Mouse (Mus musculus): ENCODE results near the gene Tom1l2. TPM values are rescaled to one million over a fixed set of nuclear protein-coding genes. Genes with fewer than 3 reads are reported as not detected.

The Tom1l2 gene
- polyA plus RNA-seq, 1 experiment from 2014 or later: 21.2 TPM

GRCm38 (mm10) chr11:60276408-60277093, 76.2 kb downstream of the Tom1l2 start:
- H3K36me3 ChIP-seq (ENCODE audit: control insufficient read depth, insufficient read depth, low read length): no peaks in the 10 kb centered on the region
- H3K27me3 ChIP-seq (ENCODE audit: control insufficient read depth, insufficient read depth, low read length): no peaks in the 10 kb centered on the region
- 62% methylated on average over 6 of the region's 6 CpGs for WGBS
- ATAC-seq (ENCODE audit: insufficient read depth, low FRiP score, low TSS enrichment) (no peak), DNase-seq (ENCODE audit: low spot score) (no peak)
- H3K4me1 ChIP-seq (ENCODE audit: control insufficient read depth, insufficient read depth, low read length): peaks cover 8% of the 10 kb centered on the region; the same call in 1 of the 2 replicates
- H3K4me2 ChIP-seq (ENCODE audit: low read depth): no peak overlapping the region
- no peak overlapping the region for H3K27ac ChIP-seq (ENCODE audit: low read depth, low read length)
- no peak overlapping the region for H3K4me3 ChIP-seq (ENCODE audit: low read depth, low read length)
- H3K9ac ChIP-seq (ENCODE audit: low read length): no peak overlapping the region
- no peaks in the 10 kb centered on the region for H3K9me3 ChIP-seq (ENCODE audit: control insufficient read depth, low read length)

DNA sequence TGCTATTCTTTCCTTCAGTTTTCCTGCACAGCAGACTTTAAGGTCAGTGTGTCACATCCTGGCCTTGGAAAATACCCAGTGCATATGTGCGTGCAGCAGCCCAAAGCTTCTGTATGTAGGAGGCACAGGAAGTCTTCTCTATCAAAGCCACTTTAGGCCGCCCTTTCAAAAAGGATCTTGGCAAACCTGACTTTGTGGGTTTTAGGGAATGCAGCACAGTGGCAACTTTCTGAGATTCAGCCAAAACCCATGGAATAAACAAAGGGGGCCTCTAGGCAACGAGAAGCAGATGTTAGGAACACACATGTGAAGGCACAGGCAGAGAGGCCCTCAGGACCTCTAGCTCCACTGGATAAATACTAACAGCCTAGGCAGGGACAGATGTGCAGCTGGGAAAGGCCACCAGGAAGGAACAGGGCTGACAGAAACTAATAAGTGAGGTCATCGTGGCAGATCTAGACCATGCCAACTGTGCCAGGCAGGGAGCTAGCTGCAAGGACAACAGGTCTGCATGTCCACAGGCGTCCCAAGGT, 79.4 kb downstream of the Tom1l2 start:
- DNase-seq (ENCODE audit: low spot score) (no peak), ATAC-seq (ENCODE audit: insufficient read depth, low FRiP score, low TSS enrichment) (no peak)
- Histone ChIP-seq H3K4me3 (ENCODE audit: low read depth, low read length) (no peak overlapping the region), H3K9me3 (ENCODE audit: control insufficient read depth, low read length) (no peaks in the 10 kb centered on the region), H3K4me1 (ENCODE audit: control insufficient read depth, insufficient read depth, low read length) (peaks cover 5% of the 10 kb centered on the region; the same call in 1 of the 2 replicates), H3K27ac (ENCODE audit: low read depth, low read length) (peak overlapping the region; percentile 15; the same call in 1 of the 2 replicates), H3K36me3 (ENCODE audit: control insufficient read depth, insufficient read depth, low read length) (no peaks in the 10 kb centered on the region), H3K9ac (ENCODE audit: low read length) (no peak overlapping the region), H3K4me2 (ENCODE audit: low read depth) (no peak overlapping the region), H3K27me3 (ENCODE audit: control insufficient read depth, insufficient read depth, low read length) (no peaks in the 10 kb centered on the region)
- 54% methylated on average over 5 of the region's 5 CpGs for WGBS

DNA sequence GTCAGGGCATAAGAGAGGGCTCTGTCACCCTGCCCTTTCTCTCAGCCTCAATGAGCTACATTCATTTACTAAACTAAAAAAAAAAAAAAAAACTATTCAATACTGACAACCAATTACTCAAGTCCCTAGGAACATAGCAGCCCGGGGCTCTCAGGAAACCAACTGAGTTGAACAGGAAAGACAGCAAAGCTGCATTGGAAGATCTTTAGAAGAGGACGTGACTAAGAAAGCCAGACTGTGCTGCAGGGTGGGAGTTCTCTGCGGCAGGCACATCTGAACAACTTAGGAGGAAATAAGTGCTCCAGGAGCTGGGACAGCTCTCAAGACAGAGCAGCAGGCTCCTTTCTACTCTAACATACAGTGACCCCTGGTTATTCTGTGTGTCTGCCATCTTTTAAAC, 84.1 kb downstream of the Tom1l2 start:
- no peak overlapping the region for H3K4me2 ChIP-seq (ENCODE audit: low read depth)
- H3K4me1 ChIP-seq (ENCODE audit: control insufficient read depth, insufficient read depth, low read length): 0 out of 2 replicates have a peak, but pooled peaks cover 2% of the 10 kb centered on the region
- DNase-seq (ENCODE audit: low spot score) (no peak), ATAC-seq (ENCODE audit: insufficient read depth, low FRiP score, low TSS enrichment) (no peak)
- 62% methylated on average over 3 of the region's 3 CpGs for WGBS
- no peak overlapping the region for H3K27ac ChIP-seq (ENCODE audit: low read depth, low read length)
- H3K27me3 ChIP-seq (ENCODE audit: control insufficient read depth, insufficient read depth, low read length): no peaks in the 10 kb centered on the region
- H3K9ac ChIP-seq (ENCODE audit: low read length): no peak overlapping the region
- H3K36me3 ChIP-seq (ENCODE audit: control insufficient read depth, insufficient read depth, low read length): no peaks in the 10 kb centered on the region
- H3K4me3 ChIP-seq (ENCODE audit: low read depth, low read length): no peak overlapping the region
- no peaks in the 10 kb centered on the region for H3K9me3 ChIP-seq (ENCODE audit: control insufficient read depth, low read length)

DNA sequence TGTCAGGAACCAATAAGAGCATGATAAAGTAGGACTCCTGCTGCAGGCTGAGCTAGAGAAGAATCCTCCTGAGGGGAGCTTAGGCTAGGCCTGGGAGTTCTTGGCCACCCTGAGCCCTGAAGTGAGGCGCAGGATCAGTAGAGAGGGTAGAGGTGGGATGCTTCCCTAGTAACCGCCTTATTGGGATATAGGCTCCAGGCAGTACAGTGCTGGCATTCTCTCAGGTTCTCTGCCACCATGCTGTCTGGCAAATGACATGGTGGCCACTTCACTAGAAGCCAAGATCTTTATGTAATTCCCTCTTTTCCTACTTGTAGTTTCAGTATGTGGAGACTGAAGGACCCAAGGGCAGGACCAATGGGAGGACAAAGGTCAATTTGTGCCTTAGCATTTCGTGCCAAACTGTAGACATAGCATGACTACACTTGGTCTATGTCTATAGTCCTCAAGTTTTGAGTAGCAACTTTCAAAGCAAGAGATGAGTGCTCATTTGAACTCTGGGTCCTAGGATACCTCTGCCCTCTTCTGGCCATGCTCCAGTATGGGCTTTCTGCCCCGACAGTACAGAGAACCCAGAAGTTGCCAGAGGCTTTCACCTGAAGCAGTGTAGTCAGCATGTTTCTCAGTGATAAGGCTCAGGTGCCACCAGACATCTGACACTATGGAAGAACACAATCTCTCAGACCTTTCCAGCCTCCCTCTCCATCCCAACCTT, 87.3 kb downstream of the Tom1l2 start:
- 83% methylated on average over 4 of the region's 4 CpGs for WGBS
- no peak for DNase-seq (ENCODE audit: low spot score)

DNA sequence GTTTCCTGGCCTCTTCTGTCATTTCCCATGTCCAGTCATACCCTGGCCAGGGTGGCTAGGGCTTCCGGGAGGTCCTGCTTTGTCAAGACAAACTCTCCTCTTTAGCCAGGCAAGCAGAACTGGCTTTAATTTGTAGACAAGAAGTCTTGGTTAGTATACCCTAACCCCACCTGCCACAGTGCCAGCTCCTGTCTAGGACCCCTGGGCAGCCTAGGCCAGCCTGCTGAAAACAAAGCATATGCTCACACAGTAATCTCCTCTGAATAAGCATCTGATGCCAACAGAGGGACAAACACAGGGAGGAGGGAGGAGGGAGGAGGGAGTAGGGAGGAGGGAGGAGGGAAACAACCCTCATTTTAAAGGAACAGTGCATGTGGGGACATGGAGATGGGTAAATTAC, 88.1 kb downstream of the Tom1l2 start:
- Histone ChIP-seq H3K9ac (ENCODE audit: low read length) (no peak overlapping the region), H3K4me2 (ENCODE audit: low read depth) (no peak overlapping the region), H3K27me3 (ENCODE audit: control insufficient read depth, insufficient read depth, low read length) (no peaks in the 10 kb centered on the region), H3K4me3 (ENCODE audit: low read depth, low read length) (no peak overlapping the region), H3K27ac (ENCODE audit: low read depth, low read length) (no peak overlapping the region), H3K4me1 (ENCODE audit: control insufficient read depth, insufficient read depth, low read length) (no peaks in the 10 kb centered on the region), H3K36me3 (ENCODE audit: control insufficient read depth, insufficient read depth, low read length) (no peaks in the 10 kb centered on the region), H3K9me3 (ENCODE audit: control insufficient read depth, low read length) (no peaks in the 10 kb centered on the region)
- 80% methylated on average over 1 of the region's 1 CpGs for WGBS
- DNase-seq (ENCODE audit: low spot score) (no peak), ATAC-seq (ENCODE audit: insufficient read depth, low FRiP score, low TSS enrichment) (no peak)

More for the DNA sequence above, 87.3 kb downstream of the Tom1l2 start:
- no peak overlapping the region for H3K27ac ChIP-seq (ENCODE audit: low read depth, low read length)
- no peak overlapping the region for H3K4me2 ChIP-seq (ENCODE audit: low read depth)
- H3K36me3 ChIP-seq (ENCODE audit: control insufficient read depth, insufficient read depth, low read length): no peaks in the 10 kb centered on the region
- H3K9me3 ChIP-seq (ENCODE audit: control insufficient read depth, low read length): no peaks in the 10 kb centered on the region
- H3K27me3 ChIP-seq (ENCODE audit: control insufficient read depth, insufficient read depth, low read length): no peaks in the 10 kb centered on the region
- no peak overlapping the region for H3K4me3 ChIP-seq (ENCODE audit: low read depth, low read length)
- no peak overlapping the region for H3K9ac ChIP-seq (ENCODE audit: low read length)
- no peaks in the 10 kb centered on the region for H3K4me1 ChIP-seq (ENCODE audit: control insufficient read depth, insufficient read depth, low read length)
- ATAC-seq (ENCODE audit: insufficient read depth, low FRiP score, low TSS enrichment): no peak

- Histone ChIP-seq H3K27ac (ENCODE audit: low read depth, low read length) (no peak overlapping the region), H3K9ac (ENCODE audit: low read length) (no peak overlapping the region), H3K9me3 (ENCODE audit: control insufficient read depth, low read length) (no peaks in the 10 kb centered on the region), H3K36me3 (ENCODE audit: control insufficient read depth, insufficient read depth, low read length) (no peaks in the 10 kb centered on the region), H3K4me3 (ENCODE audit: low read depth, low read length) (no peak overlapping the region), H3K27me3 (ENCODE audit: control insufficient read depth, insufficient read depth, low read length) (no peaks in the 10 kb centered on the region), H3K4me2 (ENCODE audit: low read depth) (no peak overlapping the region), H3K4me1 (ENCODE audit: control insufficient read depth, insufficient read depth, low read length) (no peaks in the 10 kb centered on the region)
- 84% methylated on average over 4 of the region's 4 CpGs for WGBS
- DNase-seq (ENCODE audit: low spot score): no peak
- no peak for ATAC-seq (ENCODE audit: insufficient read depth, low FRiP score, low TSS enrichment)
These were observed 90.3 kb downstream of the Tom1l2 start for GRCm38 (mm10) chr11:60262396-60262795.

DNA sequence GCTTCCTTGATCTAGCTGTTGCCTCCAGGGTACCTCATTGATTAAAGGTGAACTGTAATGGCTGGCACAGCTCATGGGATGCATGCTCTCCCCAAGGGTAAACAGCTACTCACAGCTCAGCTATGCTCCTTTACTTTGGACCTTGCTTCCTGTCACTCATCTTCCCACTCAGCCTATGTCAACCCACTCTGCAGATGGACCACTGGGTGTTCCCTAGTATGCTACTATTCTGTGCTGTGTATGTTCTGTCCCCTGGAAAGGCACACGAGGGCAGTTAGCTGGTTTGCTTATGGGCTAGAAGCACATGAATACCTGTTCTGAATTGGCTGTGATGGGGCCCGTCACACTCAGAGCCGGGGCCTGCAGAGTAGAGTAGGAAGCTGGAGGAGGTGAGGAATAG, 92.0 kb downstream of the Tom1l2 start:
- H3K4me2 ChIP-seq (ENCODE audit: low read depth): no peak overlapping the region
- DNase-seq (ENCODE audit: low spot score) (no peak), ATAC-seq (ENCODE audit: insufficient read depth, low FRiP score, low TSS enrichment) (no peak)
- H3K9ac ChIP-seq (ENCODE audit: low read length): no peak overlapping the region
- no peaks in the 10 kb centered on the region for H3K36me3 ChIP-seq (ENCODE audit: control insufficient read depth, insufficient read depth, low read length)
- no peak overlapping the region for H3K27ac ChIP-seq (ENCODE audit: low read depth, low read length)
- H3K27me3 ChIP-seq (ENCODE audit: control insufficient read depth, insufficient read depth, low read length): no peaks in the 10 kb centered on the region
- no peaks in the 10 kb centered on the region for H3K4me1 ChIP-seq (ENCODE audit: control insufficient read depth, insufficient read depth, low read length)
- 92% methylated on average over 3 of the region's 3 CpGs for whole genome bisulfite sequencing
- H3K4me3 ChIP-seq (ENCODE audit: low read depth, low read length): no peak overlapping the region
- no peaks in the 10 kb centered on the region for H3K9me3 ChIP-seq (ENCODE audit: control insufficient read depth, low read length)

GRCm38 (mm10) chr11:60257696-60258095, 95.0 kb downstream of the Tom1l2 start:
- Histone ChIP-seq H3K9ac (ENCODE audit: low read length) (no peak overlapping the region), H3K4me2 (ENCODE audit: low read depth) (no peak overlapping the region), H3K27ac (ENCODE audit: low read depth, low read length) (no peak overlapping the region), H3K4me3 (ENCODE audit: low read depth, low read length) (no peak overlapping the region), H3K9me3 (ENCODE audit: control insufficient read depth, low read length) (no peaks in the 10 kb centered on the region), H3K27me3 (ENCODE audit: control insufficient read depth, insufficient read depth, low read length) (no peaks in the 10 kb centered on the region), H3K36me3 (ENCODE audit: control insufficient read depth, insufficient read depth, low read length) (no peaks in the 10 kb centered on the region), H3K4me1 (ENCODE audit: control insufficient read depth, insufficient read depth, low read length) (no peaks in the 10 kb centered on the region)
- no peak for DNase-seq (ENCODE audit: low spot score)
- ATAC-seq (ENCODE audit: insufficient read depth, low FRiP score, low TSS enrichment): no peak
- 68% methylated on average over 2 of the region's 2 CpGs for WGBS

- Histone ChIP-seq H3K27ac (ENCODE audit: low read depth, low read length) (no peak overlapping the region), H3K4me2 (ENCODE audit: low read depth) (no peak overlapping the region), H3K27me3 (ENCODE audit: control insufficient read depth, insufficient read depth, low read length) (no peaks in the 10 kb centered on the region), H3K9me3 (ENCODE audit: control insufficient read depth, low read length) (no peaks in the 10 kb centered on the region), H3K4me1 (ENCODE audit: control insufficient read depth, insufficient read depth, low read length) (no peaks in the 10 kb centered on the region), H3K4me3 (ENCODE audit: low read depth, low read length) (no peak overlapping the region), H3K9ac (ENCODE audit: low read length) (no peak overlapping the region), H3K36me3 (ENCODE audit: control insufficient read depth, insufficient read depth, low read length) (no peaks in the 10 kb centered on the region)
- DNase-seq (ENCODE audit: low spot score): no peak
- 85% methylated on average over 9 of the region's 9 CpGs for WGBS
- ATAC-seq (ENCODE audit: insufficient read depth, low FRiP score, low TSS enrichment): no peak
These were observed 96.0 kb downstream of the Tom1l2 start for GRCm38 (mm10) chr11:60256713-60257112.
